Mouse (Mus musculus): ENCODE data around the gene Hdgfl2.

DNA sequence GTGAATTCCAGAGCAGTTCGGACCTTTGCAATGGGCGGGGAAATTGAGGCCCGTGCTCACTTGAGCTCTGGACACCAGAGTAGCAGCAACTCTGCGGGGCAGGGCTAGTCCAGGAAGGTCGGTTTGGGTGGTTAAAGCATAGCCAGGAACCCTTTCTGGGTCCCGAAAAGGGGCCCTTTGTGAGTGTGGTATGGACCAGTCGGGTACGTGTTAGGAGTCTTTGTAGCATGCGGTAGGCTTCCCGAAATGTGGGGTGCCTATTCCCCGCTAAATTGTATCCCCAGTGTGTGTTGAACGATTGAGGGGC is 38.6 kb upstream of the Hdgfl2 start:
- TF ChIP-seq POLR2A (IDR thresholded peaks at IDR 0.05; ENCODE audit: extremely low read depth, insufficient read depth, low read length), result no peak
- TF ChIP-seq CTCF (IDR thresholded peaks at IDR 0.05; ENCODE audit: low read depth, low read length), result no peak
